Mouse (Mus musculus) forebrain, postnatal 0 days (tissue): ENCODE measurements around the gene Mpdu1. TPM values are rescaled to one million over a fixed set of nuclear protein-coding genes. Genes with fewer than 3 reads are reported as not detected.
A peak's percentile ranks its signal among the peaks of the same experiment; 100 is the strongest.

ENCODE experiments used
- ATAC-seq: fragments of 200-750 bp; cut with Nextera tagmentation; 2 replicates; pipeline ENCODE4 v1.8.0; 2017; ENCODE audit warnings: mild to moderate bottlenecking, moderate library complexity
- DNase-seq: peaks from one replicate; pipeline ENCODE4 v3.0.0-alpha.2; 2015
- H3K27ac ChIP-seq: fragments of 300-500 bp; sonication (generic); 2 replicates; pipeline ENCODE4 v1.5.1; 2014; ENCODE audit warnings: low read depth, mild to moderate bottlenecking, antibody characterized with exemption, low read length, moderate library complexity, mixed read lengths
- H3K27me3 ChIP-seq: fragments of 300-500 bp; sonication (generic); 2 replicates; pipeline ENCODE4 v1.6.1; 2014; ENCODE audit warnings: mild to moderate bottlenecking, low read length, mixed read lengths; ENCODE audit not compliant: insufficient read depth
- H3K36me3 ChIP-seq: fragments of 300-500 bp; sonication (generic); 2 replicates; pipeline ENCODE4 v1.6.1; 2014; ENCODE audit warnings: mild to moderate bottlenecking, moderate library complexity; ENCODE audit not compliant: insufficient read depth
- H3K4me1 ChIP-seq: fragments of 300-500 bp; sonication (generic); 2 replicates; pipeline ENCODE4 v1.6.1; 2014; ENCODE audit warnings: antibody characterized with exemption; ENCODE audit not compliant: insufficient read depth
- H3K4me2 ChIP-seq: fragments of 300-500 bp; sonication (generic); 2 replicates; pipeline ENCODE4 v1.6.1; 2014; ENCODE audit warnings: low read depth, mild to moderate bottlenecking, moderate library complexity
- H3K4me3 ChIP-seq: fragments of 300-500 bp; sonication (generic); 2 replicates; pipeline ENCODE4 v1.5.1; 2014; ENCODE audit warnings: low read depth, low read length, mixed read lengths
- H3K9ac ChIP-seq: fragments of 300-500 bp; sonication (generic); 2 replicates; pipeline ENCODE4 v1.6.1; 2014; ENCODE audit warnings: mild to moderate bottlenecking
- H3K9me3 ChIP-seq: fragments of 300-500 bp; sonication (generic); 2 replicates; pipeline ENCODE4 v1.6.1; 2016; ENCODE audit warnings: low read length
- CTCF ChIP-seq: sonication (generic); IDR thresholded peaks from 2 replicates; pipeline ENCODE4 v1.5.1; 2016; ENCODE audit warnings: antibody characterized with exemption, control low read depth, low read depth
- WGBS: fragments of 180-500 bp; shearing (Covaris S2); extraction: QIAGEN DNeasy Blood & Tissue Kit; methylation state at CpG from one replicate; pipeline ENCODE4 v1.1.7; 2014; 5-methylcytosine and 5-hydroxymethylcytosine counted together
- polyA plus RNA-seq: library from polyadenylated mRNA; unstranded; fragments of >200 nt; fragmentation: Nextera tagmentation; extraction: Ambion mirVana; gene quantifications from 2 replicates; pipeline ENCODE4 v1.2.1, GENCODE M21; 2015
- total RNA-seq: library from RNA; depleted of rRNA; stranded (reverse); fragments of >200 nt; gene quantifications from 2 replicates; pipeline ENCODE4 v1.2.3, GENCODE M21; 2014

The Mpdu1 gene
- total and polyA plus RNA-seq, 2 experiments from 2014 or later: 122 to 214 TPM

- Histone ChIP-seq H3K27ac (no peak overlapping the region), H3K4me3 (no peak overlapping the region), H3K27me3 (no peaks in the 10 kb centered on the region), H3K36me3 (no peaks in the 10 kb centered on the region), H3K9ac (no peak overlapping the region), H3K4me1 (peaks cover 12% of the 10 kb centered on the region; the same call in 1 of the 2 replicates), H3K9me3 (no peaks in the 10 kb centered on the region), H3K4me2 (no peak overlapping the region)
- WGBS: 69% methylated on average over 5 of the region's 5 CpGs
- DNase-seq (no peak), ATAC-seq (no peak)
- TF ChIP-seq CTCF: peak; percentile 19; the same call in 1 of the 2 replicates
These were observed 36.1 kb upstream of the Mpdu1 start for GRCm38 (mm10) chr11:69698574-69698973.

GRCm38 (mm10) chr11:69697396-69697795 is 35.0 kb upstream of the Mpdu1 start:
- Histone ChIP-seq H3K36me3 (no peaks in the 10 kb centered on the region), H3K4me2 (no peak overlapping the region), H3K27me3 (no peaks in the 10 kb centered on the region), H3K4me3 (no peak overlapping the region), H3K9ac (no peak overlapping the region), H3K4me1 (peaks cover 12% of the 10 kb centered on the region; the same call in 1 of the 2 replicates), H3K27ac (no peak overlapping the region), H3K9me3 (no peaks in the 10 kb centered on the region)
- 95% methylated on average over 3 of the region's 3 CpGs for WGBS
- no peak for ATAC-seq
- no peak for TF ChIP-seq CTCF
- DNase-seq: no peak

DNA sequence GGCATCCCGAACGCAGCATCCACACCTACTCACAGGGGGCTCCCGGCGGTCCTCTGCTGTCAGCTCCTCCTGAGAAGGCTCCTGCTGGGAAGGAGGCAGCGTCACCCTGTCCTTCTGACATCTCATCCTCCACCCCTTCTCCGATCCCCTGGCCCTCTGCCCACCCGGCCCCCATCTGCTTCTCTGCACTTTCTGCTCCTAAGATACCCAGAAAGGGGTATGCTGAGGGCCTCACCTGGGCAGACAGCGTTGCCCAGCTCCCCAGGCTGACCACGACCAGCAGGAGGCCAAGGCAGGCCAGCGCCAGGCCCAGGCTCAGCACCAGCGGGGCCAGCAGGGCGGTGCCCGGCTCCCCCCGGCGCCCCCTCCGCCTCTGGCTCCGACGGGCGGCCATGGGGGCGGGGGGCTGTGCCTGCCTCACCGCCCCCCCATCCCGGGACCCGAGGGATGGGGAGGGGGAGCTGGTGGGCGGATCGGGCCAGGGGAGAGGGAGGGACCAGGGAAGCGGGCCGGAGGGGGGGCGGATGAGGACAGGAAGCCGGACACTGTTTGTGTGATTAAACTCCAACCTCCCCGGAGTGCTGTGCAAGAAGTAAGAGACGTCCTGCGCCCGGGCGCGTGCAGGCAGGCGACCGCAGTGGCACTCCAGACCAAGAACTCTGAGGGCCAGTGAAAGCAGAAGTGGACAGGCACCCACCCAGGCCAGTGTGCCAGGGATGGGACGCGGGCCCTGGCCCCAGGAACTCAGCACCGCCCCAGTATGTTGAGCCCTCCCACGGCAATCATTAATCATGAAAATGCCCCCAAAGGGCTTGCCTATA is 33.1 kb upstream of the Mpdu1 start, which contains the start of the genes Tnfsf12 and Tnfsfm13:
Gene Tnfsf12, minus strand, starts transcription at position 489 of the 821 bp plus-strand sequence.
Gene Tnfsfm13, minus strand, starts transcription at position 738 of the 821 bp plus-strand sequence.
- peak; percentile 50 for ATAC-seq

DNA sequence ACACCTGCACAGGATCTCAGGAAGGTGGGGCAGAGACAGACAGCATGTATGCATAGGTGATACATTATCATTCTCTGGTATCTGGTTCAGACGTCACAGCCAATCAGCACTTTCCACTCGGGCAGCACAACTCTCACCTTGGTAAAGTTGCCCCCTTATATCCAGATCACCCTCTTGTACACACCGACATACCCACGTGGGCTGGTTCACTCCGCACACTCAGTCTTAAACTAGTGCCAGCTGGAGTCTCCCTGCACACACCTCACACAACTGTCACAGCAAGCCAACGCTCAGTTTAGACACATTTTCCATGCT is 32.6 kb upstream of the Mpdu1 start:
- Histone ChIP-seq H3K4me3 (peak overlapping the region; percentile 47), H3K9ac (peak overlapping the region; percentile 64), H3K27ac (0 out of 2 replicates have a peak overlapping the region, but pooled peaks have one; percentile 9), H3K4me2 (peak overlapping the region; percentile 95), H3K9me3 (no peaks in the 10 kb centered on the region), H3K27me3 (no peaks in the 10 kb centered on the region), H3K36me3 (no peaks in the 10 kb centered on the region), H3K4me1 (peaks cover 12% of the 10 kb centered on the region; the same call in 1 of the 2 replicates)
- DNase-seq: no peak
- peak; percentile 47; the same call in 1 of the 2 replicates for ATAC-seq
- no peak for TF ChIP-seq CTCF
- WGBS: 16% methylated on average over 6 of the region's 6 CpGs

More for the DNA sequence above, 33.1 kb upstream of the Mpdu1 start, which contains the start of the genes Tnfsf12 and Tnfsfm13:
- Histone ChIP-seq H3K9ac (peak within 1 kb of the TSS; percentile 64), H3K36me3 (no peaks in the 10 kb centered on the region), H3K4me3 (peak within 1 kb of the TSS; percentile 47), H3K27ac (0 out of 2 replicates have a peak within 1 kb of the TSS, but pooled peaks have one; percentile 9), H3K9me3 (no peaks in the 10 kb centered on the region), H3K4me1 (peaks cover 12% of the 10 kb centered on the region; the same call in 1 of the 2 replicates), H3K27me3 (no peaks in the 10 kb centered on the region), H3K4me2 (peak within 1 kb of the TSS; percentile 95)
- TF ChIP-seq CTCF: peak; percentile 12; the same call in 1 of the 2 replicates
- DNase-seq: peak; percentile 32
- 2% methylated on average over 40 of the region's 41 CpGs for WGBS

DNA sequence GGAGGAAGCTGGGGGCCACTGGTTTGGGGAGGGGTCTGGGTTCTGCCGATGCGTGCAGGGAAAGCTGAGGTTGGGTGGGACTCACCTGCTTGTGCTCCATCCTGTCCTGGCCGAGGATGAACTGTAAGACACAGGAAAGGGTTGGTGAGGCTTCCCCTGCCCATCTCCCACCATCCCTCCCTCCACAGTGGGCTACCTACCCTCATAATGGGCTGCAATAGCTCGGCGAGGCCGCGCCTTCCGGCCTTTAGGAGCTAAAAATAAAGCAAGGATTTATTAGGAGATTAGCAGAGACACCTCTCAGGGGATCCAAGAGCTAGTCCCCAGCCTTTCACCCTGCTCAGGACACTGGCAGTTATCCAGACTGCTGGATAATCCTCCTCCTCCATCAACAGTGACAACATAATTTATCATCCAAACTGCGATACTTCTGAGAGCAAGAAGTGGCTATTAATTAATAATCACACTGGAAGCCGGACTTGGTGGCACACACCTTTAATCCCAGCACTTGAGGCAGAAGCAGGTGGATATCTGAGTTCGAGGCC is 31.1 kb upstream of the Mpdu1 start:
- peaks cover 12% of the 10 kb centered on the region; the same call in 1 of the 2 replicates for H3K4me1 ChIP-seq
- TF ChIP-seq CTCF: no peak
- DNase-seq (no peak), ATAC-seq (no peak)
- no peak overlapping the region for H3K4me3 ChIP-seq
- no peaks in the 10 kb centered on the region for H3K27me3 ChIP-seq
- H3K4me2 ChIP-seq: no peak overlapping the region
- H3K9me3 ChIP-seq: no peaks in the 10 kb centered on the region
- no peak overlapping the region for H3K27ac ChIP-seq
- 49% methylated on average over 11 of the region's 11 CpGs for WGBS
- no peaks in the 10 kb centered on the region for H3K36me3 ChIP-seq
- H3K9ac ChIP-seq: no peak overlapping the region

DNA sequence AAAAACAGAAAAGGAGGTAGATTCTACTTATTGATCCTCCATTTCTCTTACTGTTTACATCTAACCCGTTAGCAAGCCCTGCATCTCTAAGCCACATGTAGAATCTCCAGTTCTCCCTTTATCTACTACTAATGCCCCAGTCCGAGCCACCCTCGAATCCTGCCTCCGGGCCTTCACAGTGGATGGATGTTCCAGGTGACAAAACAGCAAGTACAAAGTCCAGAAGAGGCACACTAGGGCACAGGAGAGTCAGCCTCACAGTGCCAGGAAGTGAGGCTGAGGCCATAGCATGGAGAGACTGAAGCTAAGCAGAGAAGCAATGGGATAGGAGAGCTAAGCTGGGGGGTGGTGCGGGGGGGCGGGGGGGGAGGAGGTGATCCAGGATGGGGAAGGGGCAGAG is 30.4 kb upstream of the Mpdu1 start:
- WGBS: 82% methylated on average over 6 of the region's 6 CpGs
- Histone ChIP-seq H3K27me3 (no peaks in the 10 kb centered on the region), H3K4me3 (no peak overlapping the region), H3K4me1 (peaks cover 12% of the 10 kb centered on the region; the same call in 1 of the 2 replicates), H3K9ac (no peak overlapping the region), H3K27ac (no peak overlapping the region), H3K36me3 (no peaks in the 10 kb centered on the region), H3K4me2 (no peak overlapping the region), H3K9me3 (no peaks in the 10 kb centered on the region)
- ATAC-seq: no peak
- TF ChIP-seq CTCF: no peak
- no peak for DNase-seq

GRCm38 (mm10) chr11:69692196-69692811 is 29.9 kb upstream of the Mpdu1 start:
- 84% methylated on average over 9 of the region's 9 CpGs for WGBS

More at GRCm38 (mm10) chr11:69692196-69692811, 29.9 kb upstream of the Mpdu1 start:
- Histone ChIP-seq H3K36me3 (no peaks in the 10 kb centered on the region), H3K4me2 (no peak overlapping the region), H3K27me3 (no peaks in the 10 kb centered on the region), H3K4me3 (no peak overlapping the region), H3K27ac (no peak overlapping the region), H3K9ac (no peak overlapping the region), H3K9me3 (no peaks in the 10 kb centered on the region), H3K4me1 (peaks cover 12% of the 10 kb centered on the region; the same call in 1 of the 2 replicates)
- no peak for DNase-seq
- no peak for TF ChIP-seq CTCF
- ATAC-seq: no peak
